Mouse (Mus musculus) erythroblast, embryonic 14.5 days (primary cell): ENCODE measurements around the gene Kars.

ENCODE experiments used
- GATA1 ChIP-seq: IDR thresholded peaks from 2 replicates; pipeline ENCODE4 v1.6.1; 2012; ENCODE audit warnings: low read length, inconsistent platforms, mixed read lengths
- TAL1 ChIP-seq: IDR thresholded peaks from 3 replicates; pipeline ENCODE4 v1.6.1; 2012; ENCODE audit warnings: low read length, inconsistent platforms, mixed read lengths

- TF ChIP-seq TAL1: no peak
- no peak for TF ChIP-seq GATA1
Observed at GRCm38 (mm10) chr8:111947954-111948353, 63.2 kb downstream of the Kars start.
